Mouse (Mus musculus): ENCODE measurements at regions not wholly inside any gene's neighbourhood (a gene's known extent, or its start where the extent isn't known, plus 50 kb on each side); places are given as distances from the start of the nearest gene placed in this dataset.

GRCm38 (mm10) chr3:78901016-78901837, 385.1 kb downstream of the Rapgef2 start:
- TF ChIP-seq CTCF (IDR thresholded peaks at IDR 0.05; ENCODE audit: borderline replicate concordance, insufficient read depth, low read length) (no peak), POLR2A (IDR thresholded peaks at IDR 0.05; ENCODE audit: low read depth, low read length) (no peak)

Data from embryonic fibroblast, embryonic 13.5 days (primary cell).